Mouse (Mus musculus) testis, adult 2 months (tissue): ENCODE measurements around the gene BC024063. TPM values are rescaled to one million over a fixed set of nuclear protein-coding genes. Genes with fewer than 3 reads are reported as not detected.
A peak's percentile ranks its signal among the peaks of the same experiment; 100 is the strongest.

ENCODE experiments used
- H3K27ac ChIP-seq: fragments of 200-500 bp; 2 replicates; pipeline ENCODE4 v1.5.1; 2012; ENCODE audit warnings: low read depth, low read length; ENCODE audit not compliant: control insufficient read depth, insufficient read depth
- H3K27me3 ChIP-seq: fragments of 200-500 bp; 2 replicates; pipeline ENCODE4 v1.6.1; 2012; ENCODE audit warnings: mild to moderate bottlenecking, low read length, moderate library complexity; ENCODE audit not compliant: control insufficient read depth, insufficient read depth
- H3K36me3 ChIP-seq: fragments of 200-500 bp; 2 replicates; pipeline ENCODE4 v1.6.1; 2012; ENCODE audit warnings: mild to moderate bottlenecking, low read length; ENCODE audit not compliant: control insufficient read depth, insufficient read depth
- H3K4me1 ChIP-seq: fragments of 200-500 bp; 2 replicates; pipeline ENCODE4 v1.6.1; 2012; ENCODE audit warnings: low read length; ENCODE audit not compliant: control insufficient read depth, insufficient read depth
- H3K4me3 ChIP-seq: fragments of 200-500 bp; 2 replicates; pipeline ENCODE4 v1.5.1; 2012; ENCODE audit warnings: low read depth, mild to moderate bottlenecking, low read length, moderate library complexity, mixed read lengths; ENCODE audit not compliant: control insufficient read depth
- CTCF ChIP-seq: fragments of 200-500 bp; IDR thresholded peaks from 2 replicates; pipeline ENCODE4 v1.5.1; 2012; ENCODE audit warnings: low read depth, mild to moderate bottlenecking, inconsistent platforms, low read length, moderate library complexity; ENCODE audit not compliant: control insufficient read depth, insufficient read depth, insufficient replicate concordance
- POLR2A ChIP-seq: fragments of 200-500 bp; IDR thresholded peaks from 2 replicates; pipeline ENCODE4 v1.6.1; 2012; ENCODE audit warnings: low read depth, mild to moderate bottlenecking, inconsistent platforms, low read length, moderate library complexity; ENCODE audit not compliant: control insufficient read depth
- polyA plus RNA-seq: library from polyadenylated mRNA; depleted of rRNA; stranded (reverse); fragments of >200 nt; gene quantifications from 2 replicates; pipeline ENCODE4 v1.2.3, GENCODE M21; 2012; rRNA removed

The BC024063 gene
- polyA plus RNA-seq, 1 experiment = 0.43 TPM

- Histone ChIP-seq H3K36me3 (no peaks in the 10 kb centered on the region), H3K4me3 (peak within 1 kb of the TSS; percentile 92), H3K27ac (peak within 1 kb of the TSS; percentile 33; the same call in 1 of the 2 replicates), H3K4me1 (no peaks in the 10 kb centered on the region), H3K27me3 (no peaks in the 10 kb centered on the region)
- TF ChIP-seq CTCF (no peak), POLR2A (peak; percentile 84)
Observed at GRCm38 (mm10) chr10:82127850-82128401, 44.8 kb downstream of the BC024063 start, which contains the start of gene AU041133. Gene AU041133 (plus strand): TSS chr10:82128013.

GRCm38 (mm10) chr10:82145282-82145681, 62.1 kb downstream of the BC024063 start:
- Histone ChIP-seq H3K4me3 (no peak overlapping the region), H3K36me3 (no peaks in the 10 kb centered on the region), H3K27me3 (no peaks in the 10 kb centered on the region), H3K4me1 (no peaks in the 10 kb centered on the region), H3K27ac (no peak overlapping the region)
- TF ChIP-seq CTCF = no peak

- no peaks in the 10 kb centered on the region for H3K36me3 ChIP-seq
- no peaks in the 10 kb centered on the region for H3K27me3 ChIP-seq
- no peak for TF ChIP-seq CTCF
- TF ChIP-seq POLR2A = no peak
- H3K4me3 ChIP-seq = no peak overlapping the region
- H3K27ac ChIP-seq = no peak overlapping the region
- H3K4me1 ChIP-seq = no peaks in the 10 kb centered on the region
Observed at GRCm38 (mm10) chr10:82147571-82147970, 64.4 kb downstream of the BC024063 start.

Other genes starting within 250 kb of the BC024063 start
- gene Gm32687, start 219.4 kb upstream of the BC024063 start, polyA plus RNA-seq = 0.53 and 0.65 TPM in 2 replicates
- 0.08 TPM in 1 of 2 replicates, not detected in the other for gene Zfp781, start 152.9 kb upstream of the BC024063 start, polyA plus RNA-seq
- gene Zfp873, start 35.2 kb upstream of the BC024063 start, polyA plus RNA-seq = 0.20 and 0.40 TPM in 2 replicates
- 0.16 and 0.28 TPM in 2 replicates for gene AU041133, start 44.7 kb downstream of the BC024063 start, polyA plus RNA-seq
- gene Zfp938, start 157.9 kb downstream of the BC024063 start, polyA plus RNA-seq = 1.1 and 1.5 TPM in 2 replicates
- gene 4932415D10Rik, start 233.2 kb downstream of the BC024063 start, polyA plus RNA-seq = 28.0 and 32.2 TPM in 2 replicates